Mouse (Mus musculus) liver, embryonic 14.5 days (tissue): ENCODE data around the gene Etfa.

Source experiments
- CTCF ChIP-seq: IDR thresholded peaks from 2 replicates; pipeline ENCODE4 v1.5.1; 2016; ENCODE audit warnings: antibody characterized with exemption, low read depth, control low read depth
- EP300 ChIP-seq: IDR thresholded peaks from 2 replicates; pipeline ENCODE4 v1.6.1; 2016; ENCODE audit warnings: antibody characterized with exemption, low read depth

GRCm38 (mm10) chr9:55421786-55422185 is 90.3 kb downstream of the Etfa start:
- TF ChIP-seq CTCF: no peak
- no peak for TF ChIP-seq EP300
